27 mouse cellular contexts compared by ENCODE assay signal in the genomic region with DNA sequence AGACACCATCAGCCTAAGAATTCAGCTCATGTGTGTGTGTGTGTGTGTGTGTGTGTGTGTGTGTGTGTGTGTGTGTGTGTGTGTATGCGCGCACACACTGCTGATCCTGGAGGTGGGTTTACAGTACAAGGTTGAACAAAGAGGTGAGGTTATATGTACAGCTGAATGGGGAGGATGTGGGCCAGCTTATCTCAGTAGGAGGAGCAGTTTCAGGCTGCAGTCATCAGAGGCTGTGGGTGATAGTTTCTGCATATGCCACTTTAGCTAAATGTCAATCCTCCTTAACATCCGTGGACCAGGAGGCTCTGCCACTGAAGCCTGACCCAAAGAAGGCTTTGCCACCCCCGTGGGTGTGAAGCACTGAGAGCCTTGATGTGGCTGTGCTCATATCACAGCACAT. TPM values are rescaled to one million over a fixed set of nuclear protein-coding genes. Genes with fewer than 3 reads are reported as not detected.
A peak's percentile ranks its signal among the peaks of the same experiment; 100 is the strongest.
DNase-seq lines count a peak whose midpoint lies in the region; ATAC-seq and TF ChIP-seq lines count a peak whose summit lies in the region.
"Had no signal": no experiment of that assay in that cellular context is flagged by ENCODE, and none has a peak within 500 bp of the region (broad histone marks: within the 10 kb centered on the region; RNA-seq: fewer than 3 reads in every experiment).

No protein-coding gene starts in this region.

- ATAC-seq in CD4-positive, CD25-positive, alpha-beta regulatory T cell, adult 4 months = peak; percentile 96
- no peak for ATAC-seq in intestine, embryonic 15.5 days
- ATAC-seq: forebrain, embryonic 13.5 days; intestine, embryonic 16.5 days; midbrain, embryonic 16.5 days had no signal

- WGBS in thymus, adult 2 months = 22% methylated on average over 4 of the region's 4 CpGs
- WGBS in embryonic facial prominence, embryonic 10.5 days = 83% methylated on average over 4 of the region's 4 CpGs
- WGBS in intestine, embryonic 15.5 days = 81% methylated on average over 4 of the region's 4 CpGs

- TF ChIP-seq CTCF in thymus, adult 2 months (IDR thresholded peaks at IDR 0.05; ENCODE audit: borderline replicate concordance, control insufficient read depth, extremely low read depth, insufficient read depth, low read length, poor library complexity) = no peak

- H3K27me3 ChIP-seq in thymus, adult 2 months (ENCODE audit: control insufficient read depth, insufficient read depth, low read length) = no peaks in the 10 kb centered on the region
- no peaks in the 10 kb centered on the region for H3K27me3 ChIP-seq in embryonic facial prominence, embryonic 10.5 days (replicated peaks; ENCODE audit: low read depth, poor library complexity, severe bottlenecking)
- no peaks in the 10 kb centered on the region for H3K27me3 ChIP-seq in intestine, embryonic 15.5 days (replicated peaks)
- H3K27me3 ChIP-seq: embryonic facial prominence, embryonic 13.5 days; forebrain, embryonic 13.5 days; heart, embryonic 15.5 days; kidney, embryonic 15.5 days; limb, embryonic 15.5 days; neural tube, embryonic 15.5 days had no signal

- H3K4me3 ChIP-seq in thymus, adult 2 months (ENCODE audit: control insufficient read depth, insufficient read depth, low read length) = no peak overlapping the region
- H3K4me3 ChIP-seq in embryonic facial prominence, embryonic 10.5 days = no peak overlapping the region
- no peak overlapping the region for H3K4me3 ChIP-seq in intestine, embryonic 15.5 days (replicated peaks)
- H3K4me3 ChIP-seq: embryonic facial prominence, embryonic 13.5 days; erythroblast, embryonic 14.5 days; forebrain, embryonic 13.5 days; heart, embryonic 15.5 days; kidney, embryonic 15.5 days; limb, embryonic 15.5 days; neural tube, embryonic 15.5 days had no signal

- no peaks in the 10 kb centered on the region for H3K9me3 ChIP-seq in embryonic facial prominence, embryonic 10.5 days
- no peaks in the 10 kb centered on the region for H3K9me3 ChIP-seq in intestine, embryonic 15.5 days
- H3K9me3 ChIP-seq: embryonic facial prominence, embryonic 13.5 days; forebrain, embryonic 13.5 days; heart, embryonic 15.5 days; kidney, embryonic 15.5 days; limb, embryonic 15.5 days; neural tube, embryonic 15.5 days had no signal

- no peak overlapping the region for H3K9ac ChIP-seq in intestine, embryonic 15.5 days
- H3K9ac ChIP-seq: embryonic facial prominence, embryonic 13.5 days; forebrain, embryonic 13.5 days; heart, embryonic 15.5 days; hindbrain, embryonic 14.5 days; kidney, embryonic 15.5 days; limb, embryonic 15.5 days; liver, embryonic 14.5 days; lung, embryonic 14.5 days; neural tube, embryonic 15.5 days had no signal

- peak; percentile 73 for DNase-seq in induced T-regulatory cell, adult 2 months (ENCODE audit: low read depth)
- peak; percentile 37 for DNase-seq in thymus, adult 2 months
- peak; percentile 30 for DNase-seq in thymus, postnatal 4 days
- DNase-seq in embryonic facial prominence, embryonic 10.5 days (ENCODE audit: low spot score) = no peak
- no peak for DNase-seq in layer of hippocampus, postnatal 25 days (ENCODE audit: extremely low spot score in 1 of 2, low spot score in 1 of 2)
- DNase-seq: cerebellum, adult 11 months; cerebellum, adult 9-11 months; gastrocnemius, postnatal 36 days; heart, postnatal 4 days; kidney, postnatal 4 days; layer of hippocampus, adult 9-11 months; left cerebral cortex, postnatal 4 days; lung, embryonic 14.5 days; lung, postnatal 36 days had no signal

- H3K4me2 ChIP-seq in intestine, embryonic 15.5 days (replicated peaks) = no peak overlapping the region
- H3K4me2 ChIP-seq: embryonic facial prominence, embryonic 13.5 days; forebrain, embryonic 13.5 days; heart, embryonic 15.5 days; hindbrain, embryonic 14.5 days; kidney, embryonic 15.5 days; limb, embryonic 15.5 days; lung, embryonic 14.5 days; neural tube, embryonic 15.5 days had no signal

- H3K4me1 ChIP-seq in thymus, adult 2 months (replicated peaks; ENCODE audit: control insufficient read depth, insufficient read depth, low read length) = peaks cover 5% of the 10 kb centered on the region
- H3K4me1 ChIP-seq in embryonic facial prominence, embryonic 10.5 days = no peaks in the 10 kb centered on the region
- no peaks in the 10 kb centered on the region for H3K4me1 ChIP-seq in intestine, embryonic 15.5 days (replicated peaks)
- H3K4me1 ChIP-seq: embryonic facial prominence, embryonic 13.5 days; forebrain, embryonic 13.5 days; heart, embryonic 15.5 days; kidney, embryonic 15.5 days; limb, embryonic 15.5 days had no signal

- no peak for TF ChIP-seq POLR2A in thymus, adult 2 months (IDR thresholded peaks at IDR 0.05; ENCODE audit: control insufficient read depth, extremely low read depth, insufficient read depth, low read length, poor library complexity)

- no peaks in the 10 kb centered on the region for H3K36me3 ChIP-seq in thymus, adult 2 months (ENCODE audit: control insufficient read depth, insufficient read depth, low read length)
- H3K36me3 ChIP-seq in embryonic facial prominence, embryonic 10.5 days (replicated peaks) = no peaks in the 10 kb centered on the region
- H3K36me3 ChIP-seq in intestine, embryonic 15.5 days = no peaks in the 10 kb centered on the region
- H3K36me3 ChIP-seq: embryonic facial prominence, embryonic 13.5 days; heart, embryonic 15.5 days; kidney, embryonic 15.5 days; limb, embryonic 15.5 days; neural tube, embryonic 15.5 days had no signal

- H3K27ac ChIP-seq in thymus, adult 2 months (ENCODE audit: control insufficient read depth, insufficient read depth, low read length) = no peak overlapping the region
- no peak overlapping the region for H3K27ac ChIP-seq in embryonic facial prominence, embryonic 10.5 days (replicated peaks)
- no peak overlapping the region for H3K27ac ChIP-seq in intestine, embryonic 15.5 days
- H3K27ac ChIP-seq: embryonic facial prominence, embryonic 13.5 days; forebrain, embryonic 13.5 days; heart, embryonic 15.5 days; hindbrain, embryonic 14.5 days; kidney, embryonic 15.5 days; limb, embryonic 15.5 days; liver, embryonic 14.5 days; neural tube, embryonic 15.5 days had no signal

RNA-seq across cellular contexts. Expression of a gene that starts 1.1 kb away (rescaled TPM):
- 100 to 1,000 TPM; 201 to 619 TPM for polyA plus RNA-seq in CD4-positive, CD25-positive, alpha-beta regulatory T cell, adult 4 months (2017; shearing (Covaris generic))
- 8.0 and 10.4 TPM in 2 replicates for polyA plus RNA-seq in thymus, adult 2 months (2012; rRNA removed)
- 69.7 and 70.3 TPM in 2 replicates for polyA plus RNA-seq in embryonic facial prominence, embryonic 10.5 days (2016; fragmentation: Nextera tagmentation; extraction: Ambion mirVana)
- 144 and 146 TPM in 2 replicates for polyA plus RNA-seq in intestine, embryonic 15.5 days (2015; fragmentation: Nextera tagmentation; extraction: Ambion mirVana)
- 10 to 100 TPM; 23.8 to 33.2 TPM for total RNA-seq in layer of hippocampus, postnatal 25 days (2021)

RNA-seq across cellular contexts. Expression of a gene that starts 20.3 kb away (rescaled TPM):
- 1 to 10 TPM; 6.0 to 8.4 TPM for polyA plus RNA-seq in CD4-positive, CD25-positive, alpha-beta regulatory T cell, adult 4 months (2017; shearing (Covaris generic))
- 70.7 and 109 TPM in 2 replicates for polyA plus RNA-seq in thymus, adult 2 months (2012; rRNA removed)
- 65.7 and 71.6 TPM in 2 replicates for polyA plus RNA-seq in embryonic facial prominence, embryonic 10.5 days (2016; fragmentation: Nextera tagmentation; extraction: Ambion mirVana)
- 58.0 and 66.9 TPM in 2 replicates for polyA plus RNA-seq in intestine, embryonic 15.5 days (2015; fragmentation: Nextera tagmentation; extraction: Ambion mirVana)
- total RNA-seq in layer of hippocampus, postnatal 25 days (2021) = 10 to 100 TPM; 60.0 to 62.7 TPM

Comparison
In these comparisons a context has a peak if more than half of its experiments do, and no peak if none do; other contexts are left out.
1. DNase-seq: peak in induced T-regulatory cell, adult 2 months (single experiment), thymus, adult 2 months (single experiment) and thymus, postnatal 4 days (single experiment); none in embryonic facial prominence, embryonic 10.5 days (single experiment) and layer of hippocampus, postnatal 25 days (0 of 2).